Mouse (Mus musculus): ENCODE measurements around the gene Gm21366. TPM values are rescaled to one million over a fixed set of nuclear protein-coding genes. Genes with fewer than 3 reads are reported as not detected.

Gm21366 gene
- not detected for polyA plus RNA-seq (2017; shearing (Covaris generic))

GRCm38 (mm10) chrY:22861156-22861555 is at the start of gene Gm21366:
Gm21366 (minus strand) TSS chrY:22861256.

Data from inflammation-experienced regulatory T-cells, adult 16 weeks (primary cell).